Mouse (Mus musculus): ENCODE results near the gene Ephb2.

Gene Ephb2

GRCm38 (mm10) chr4:136704551-136704950 lies 131.2 kb downstream of the Ephb2 start:
- DNase-seq (ENCODE audit: low read depth, low spot score), result no peak

GRCm38 (mm10) chr4:136703351-136703750 lies 132.4 kb downstream of the Ephb2 start:
- no peak for DNase-seq (ENCODE audit: low read depth, low spot score)

- no peak for DNase-seq (ENCODE audit: low read depth, low spot score)
These were observed 133.3 kb downstream of the Ephb2 start for GRCm38 (mm10) chr4:136702456-136702855.

DNA sequence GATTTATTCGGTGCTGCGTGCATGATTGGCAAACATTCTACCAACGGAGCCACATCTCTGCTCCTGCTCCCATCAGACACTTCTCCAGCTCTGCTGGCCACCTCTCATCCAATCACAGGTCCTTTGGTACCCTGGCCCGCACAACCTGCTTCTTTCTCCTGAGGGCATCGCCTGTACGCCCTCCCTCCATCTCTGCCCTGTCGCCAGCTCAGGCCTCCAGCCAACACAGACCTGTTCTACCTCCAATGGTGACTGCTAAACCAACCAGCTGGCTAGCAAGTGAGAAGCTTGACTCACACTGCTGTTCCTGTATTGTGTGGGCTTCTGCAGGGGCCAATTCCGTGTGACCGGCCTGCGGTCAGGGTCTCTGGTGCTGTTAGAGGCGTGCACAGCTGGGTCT lies 134.6 kb downstream of the Ephb2 start:
- no peak for DNase-seq (ENCODE audit: low read depth, low spot score)

- no peak for DNase-seq (ENCODE audit: low read depth, low spot score)
These were observed 136.7 kb downstream of the Ephb2 start for GRCm38 (mm10) chr4:136699084-136699450.

- no peak for DNase-seq (ENCODE audit: low read depth, low spot score)
These were observed 137.2 kb downstream of the Ephb2 start for GRCm38 (mm10) chr4:136698404-136699083.

DNA sequence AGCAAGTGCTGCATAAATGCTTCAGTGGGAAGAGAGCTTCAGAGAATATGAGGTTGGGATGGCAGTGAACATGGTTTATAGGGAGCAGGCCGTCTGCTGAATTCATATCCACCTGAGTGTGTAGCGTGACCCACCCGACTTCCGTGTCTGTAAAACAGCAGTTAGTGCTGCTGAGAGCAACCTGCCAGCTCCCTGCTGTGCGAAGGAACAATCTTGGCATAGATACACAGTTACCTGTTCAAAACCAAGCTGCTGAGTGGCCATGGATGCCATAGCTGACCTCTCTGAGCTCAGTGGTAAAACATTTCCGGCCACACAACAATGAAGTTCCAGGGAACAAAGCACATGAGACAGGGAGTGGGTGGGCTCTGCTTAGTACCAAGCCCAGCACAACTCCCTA lies 138.5 kb downstream of the Ephb2 start:
- no peak for DNase-seq (ENCODE audit: low read depth, low spot score)

DNA sequence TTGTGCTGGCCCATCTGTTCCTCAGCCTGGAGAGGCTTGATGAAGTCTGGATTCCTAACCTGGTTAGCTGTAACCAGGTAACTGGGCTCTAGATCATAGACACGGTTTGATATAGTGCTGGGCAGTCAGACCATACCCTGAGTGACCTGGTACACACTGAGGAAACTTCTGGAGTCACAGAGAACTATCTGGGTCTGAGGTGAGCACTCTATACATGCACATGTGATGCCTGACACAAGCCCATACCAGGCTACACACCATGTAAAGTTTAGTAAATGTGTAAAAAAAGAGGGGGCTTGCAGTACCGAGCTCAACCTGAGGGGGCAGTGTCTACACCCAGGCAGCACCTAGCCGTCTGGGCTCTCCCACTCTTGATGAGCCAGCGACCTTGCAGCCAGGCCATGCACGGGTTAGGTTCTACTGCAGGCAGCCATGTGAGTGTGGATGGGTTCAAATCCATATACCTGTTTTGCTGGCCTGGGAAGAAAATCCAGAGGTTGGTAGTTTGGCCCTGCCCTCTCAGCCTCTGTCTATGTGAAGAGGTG lies 139.3 kb downstream of the Ephb2 start:
- peak; percentile 52 for DNase-seq (ENCODE audit: low read depth, low spot score)

DNA sequence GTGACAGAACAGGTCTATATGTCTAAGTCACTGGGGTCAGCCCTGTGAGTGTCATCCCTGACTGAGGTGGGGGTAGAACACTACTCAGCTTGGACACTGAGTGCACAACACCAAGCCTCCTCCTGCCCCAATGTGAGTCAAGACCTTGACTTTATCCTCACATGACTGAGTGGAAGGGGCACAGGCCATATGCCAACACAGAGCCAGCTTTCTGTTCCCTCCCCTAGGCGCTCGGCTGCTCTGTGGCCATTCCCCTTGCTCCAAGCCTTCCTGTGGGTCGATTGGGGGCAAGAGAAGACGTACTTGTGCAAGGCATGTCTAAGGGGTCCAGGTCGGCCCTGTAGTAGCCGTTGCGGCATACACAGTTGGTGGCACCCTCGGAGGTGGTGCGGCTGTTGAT lies 140.1 kb downstream of the Ephb2 start:
- DNase-seq (ENCODE audit: low read depth, low spot score), result no peak

GRCm38 (mm10) chr4:136690034-136690433 lies 145.8 kb downstream of the Ephb2 start:
- no peak for DNase-seq (ENCODE audit: low read depth, low spot score)

DNA sequence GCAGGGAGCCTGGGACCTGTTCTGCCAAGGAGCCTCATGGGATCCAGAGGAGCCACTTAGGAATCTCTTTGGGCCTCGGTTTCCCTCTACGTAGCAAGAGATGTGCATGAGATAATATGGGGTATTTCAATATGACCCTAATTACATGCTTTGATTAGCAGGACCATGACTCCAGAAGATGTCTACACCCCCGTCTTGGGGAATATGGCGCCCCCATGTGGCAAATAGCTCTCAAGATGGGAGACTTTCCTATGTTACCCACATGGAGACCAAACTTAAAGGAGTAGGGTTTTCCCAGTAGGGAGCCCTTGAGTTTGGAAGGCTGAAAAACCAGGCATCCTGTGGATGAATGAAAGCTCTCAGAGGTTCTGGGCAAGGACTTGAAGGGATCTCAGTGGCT lies 147.7 kb downstream of the Ephb2 start:
- no peak for DNase-seq (ENCODE audit: low read depth, low spot score)

DNA sequence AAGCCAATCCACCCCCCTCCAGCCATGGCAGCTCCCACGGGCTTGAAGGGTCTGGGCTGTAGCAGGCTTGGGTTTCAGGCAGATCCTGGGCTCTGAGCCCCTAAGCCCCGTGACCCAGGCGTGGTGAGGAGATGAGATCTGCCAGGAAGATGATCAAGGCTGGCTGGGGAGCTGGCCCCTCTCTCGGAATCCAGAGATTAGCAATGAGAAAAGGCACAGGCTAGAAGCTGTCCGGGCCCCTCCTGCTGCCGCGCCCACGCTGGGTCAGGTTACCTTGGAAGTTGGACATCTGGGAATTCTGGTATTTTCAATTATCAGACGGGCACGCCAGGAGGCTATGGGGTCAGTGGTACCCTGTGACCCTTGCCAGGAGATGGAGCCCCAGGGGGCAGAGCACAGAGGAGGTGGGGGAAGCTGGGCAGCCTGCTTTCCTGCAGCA lies 150.3 kb downstream of the Ephb2 start:
- DNase-seq (ENCODE audit: low read depth, low spot score), result no peak

DNA sequence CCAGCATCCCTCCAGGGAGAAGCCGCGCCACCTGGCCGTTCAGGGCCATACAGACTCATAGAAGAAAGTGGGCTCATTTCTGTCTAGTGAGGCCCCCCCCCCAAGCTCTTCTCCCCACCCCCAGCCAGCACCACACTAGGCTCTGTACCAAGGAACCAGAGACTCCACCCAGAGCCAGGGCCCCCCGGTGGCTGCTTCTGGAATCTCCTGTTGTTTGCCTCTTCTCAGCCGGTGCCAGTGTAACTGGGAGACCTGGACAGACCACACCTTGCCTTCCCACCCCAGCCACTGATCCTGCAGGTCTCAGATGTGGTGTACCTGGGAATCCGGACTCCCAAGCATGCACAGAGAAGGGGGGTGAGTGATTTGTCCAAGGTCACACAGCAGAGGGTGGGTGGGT lies 151.3 kb downstream of the Ephb2 start:
- no peak for DNase-seq (ENCODE audit: low read depth, low spot score)

- no peak for DNase-seq (ENCODE audit: low read depth, low spot score)
These were observed 155.1 kb downstream of the Ephb2 start for GRCm38 (mm10) chr4:136680641-136681040.

- DNase-seq (ENCODE audit: low read depth, low spot score), result no peak
These were observed 156.6 kb downstream of the Ephb2 start for GRCm38 (mm10) chr4:136679221-136679620.

DNA sequence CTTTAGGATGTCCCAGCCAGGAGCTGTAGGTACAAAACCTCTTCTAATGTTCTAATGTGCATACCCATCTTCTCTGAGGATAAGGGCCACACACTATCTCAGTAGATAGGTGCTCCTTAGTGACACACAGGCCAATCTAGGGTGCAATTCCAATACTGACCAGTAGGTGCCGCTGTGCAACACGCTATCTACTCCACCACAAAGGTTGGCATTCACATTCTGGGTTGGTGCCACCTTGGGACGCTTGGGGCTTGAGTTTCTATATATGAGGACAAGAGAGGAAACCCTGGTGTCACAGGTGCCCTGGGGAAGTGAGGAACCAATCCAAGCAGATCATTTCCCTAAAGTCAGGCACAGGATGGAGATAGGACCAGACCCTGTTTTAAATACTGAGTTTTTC lies 157.3 kb downstream of the Ephb2 start:
- peak; percentile 67 for DNase-seq (ENCODE audit: low read depth, low spot score)

GRCm38 (mm10) chr4:136675439-136675838 lies 160.3 kb downstream of the Ephb2 start:
- DNase-seq (ENCODE audit: low read depth, low spot score), result no peak

- DNase-seq (ENCODE audit: low read depth, low spot score), result no peak
These were observed 163.3 kb downstream of the Ephb2 start for GRCm38 (mm10) chr4:136672335-136673090.

- DNase-seq (ENCODE audit: low read depth, low spot score), result no peak
These were observed 168.0 kb downstream of the Ephb2 start for GRCm38 (mm10) chr4:136667757-136668156.

DNA sequence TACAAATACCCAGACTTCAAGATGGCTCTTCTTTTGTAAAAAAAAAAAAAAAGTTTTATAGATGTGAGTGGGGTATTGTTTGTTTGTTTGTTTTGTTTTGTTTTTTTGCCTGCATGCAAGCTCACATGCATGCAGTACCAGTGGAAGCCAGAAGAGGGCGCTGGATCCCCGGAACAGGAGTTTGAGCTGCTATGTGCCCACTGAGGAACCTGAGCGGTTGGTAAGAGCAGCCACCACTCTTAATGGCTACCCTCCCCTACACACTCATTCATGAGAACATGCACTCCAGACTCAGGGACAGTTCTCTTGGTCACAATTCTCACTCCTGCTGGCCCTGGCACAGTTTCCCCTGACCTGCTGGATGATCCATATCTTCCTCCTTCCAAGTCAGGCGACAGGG lies 169.8 kb downstream of the Ephb2 start:
- no peak for DNase-seq (ENCODE audit: low read depth, low spot score)

- DNase-seq (ENCODE audit: low read depth, low spot score), result no peak
These were observed 170.7 kb downstream of the Ephb2 start for GRCm38 (mm10) chr4:136665068-136665467.

DNA sequence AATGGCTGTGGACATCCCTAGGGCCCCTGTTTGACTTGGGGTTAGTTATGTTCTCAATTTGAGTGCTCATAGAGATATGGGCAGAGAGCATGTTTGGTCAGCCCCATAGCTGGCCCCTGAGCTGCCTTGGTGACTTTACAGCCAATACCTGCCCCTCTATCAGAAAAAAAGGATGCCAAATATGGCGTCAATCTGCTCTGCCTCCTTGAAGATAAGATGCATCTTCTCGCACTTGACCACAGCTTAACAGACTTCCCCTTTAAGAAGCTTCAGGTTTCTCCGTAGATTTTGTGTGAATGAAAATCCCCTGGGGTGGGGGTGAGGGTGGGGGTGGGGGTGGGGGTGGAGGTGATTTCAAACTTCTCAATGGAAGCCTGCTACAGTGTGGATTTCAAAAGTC lies 177.9 kb downstream of the Ephb2 start:
- DNase-seq (ENCODE audit: low read depth, low spot score), result no peak

DNA sequence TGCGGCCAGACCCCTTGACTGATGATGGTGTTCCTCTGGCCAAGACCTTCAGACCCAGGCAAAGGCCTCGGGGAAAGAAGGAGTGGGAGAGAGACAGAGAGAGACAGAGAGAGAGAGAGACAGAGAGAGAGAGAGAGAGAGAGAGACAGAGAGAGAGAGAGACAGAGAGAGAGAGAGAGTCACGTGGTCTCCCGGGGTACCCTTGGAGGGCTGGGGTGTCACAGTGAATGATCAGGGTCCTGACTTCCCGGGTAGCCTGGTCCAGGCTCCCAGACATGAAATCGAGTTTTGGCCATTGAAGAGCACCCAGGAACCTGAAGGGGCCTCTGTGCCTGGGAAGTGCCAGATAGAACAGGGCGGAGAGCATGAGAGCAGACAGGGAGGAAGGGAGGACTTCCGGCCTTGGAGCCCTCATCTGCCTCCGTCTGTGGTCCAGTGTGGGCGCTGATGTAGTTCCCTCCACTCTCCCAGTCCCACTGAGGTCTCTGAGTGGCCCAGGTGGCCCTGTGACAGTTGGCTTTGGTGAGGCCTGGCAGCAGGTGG lies 182.0 kb downstream of the Ephb2 start:
- no peak for DNase-seq (ENCODE audit: low read depth, low spot score)

Measured in CD4-positive helper T cell, adult 2 months (primary cell).